Mouse (Mus musculus) mesoderm, embryonic 11.5 days (tissue): Measurements from ENCODE around the gene Ercc2.
A peak's percentile ranks its signal among the peaks of the same experiment; 100 is the strongest.

Source experiments
- DNase-seq: peaks from one replicate; pipeline ENCODE4 v3.0.0-alpha.2; 2012; ENCODE audit warnings: low read depth, low spot score

Gene Ercc2

DNA sequence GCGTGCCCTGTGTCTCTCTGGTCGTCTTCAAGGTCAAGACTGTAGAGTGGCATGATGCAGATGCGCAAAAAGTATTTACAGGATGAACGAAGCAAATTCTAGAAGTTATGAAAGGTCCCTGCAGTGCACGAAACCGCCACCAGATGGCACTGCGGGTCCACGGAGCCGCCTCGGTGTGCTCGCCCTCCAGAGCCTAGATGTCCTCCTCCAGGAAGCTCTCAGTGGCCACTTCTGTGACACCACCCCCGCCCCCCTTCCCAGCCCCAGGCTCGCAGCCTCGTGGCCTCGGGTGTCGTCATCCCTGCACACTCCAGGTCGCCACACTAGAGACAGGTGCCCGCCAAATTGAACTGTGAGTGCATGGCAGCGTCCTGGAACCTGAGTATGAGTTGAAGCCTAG lies 23.6 kb downstream of the Ercc2 start:
- peak; percentile 85 for DNase-seq

- no peak for DNase-seq
Measured at GRCm38 (mm10) chr7:19409753-19410152, 27.9 kb downstream of the Ercc2 start.

- no peak for DNase-seq
Measured at GRCm38 (mm10) chr7:19410766-19411344, 29.0 kb downstream of the Ercc2 start.

DNA sequence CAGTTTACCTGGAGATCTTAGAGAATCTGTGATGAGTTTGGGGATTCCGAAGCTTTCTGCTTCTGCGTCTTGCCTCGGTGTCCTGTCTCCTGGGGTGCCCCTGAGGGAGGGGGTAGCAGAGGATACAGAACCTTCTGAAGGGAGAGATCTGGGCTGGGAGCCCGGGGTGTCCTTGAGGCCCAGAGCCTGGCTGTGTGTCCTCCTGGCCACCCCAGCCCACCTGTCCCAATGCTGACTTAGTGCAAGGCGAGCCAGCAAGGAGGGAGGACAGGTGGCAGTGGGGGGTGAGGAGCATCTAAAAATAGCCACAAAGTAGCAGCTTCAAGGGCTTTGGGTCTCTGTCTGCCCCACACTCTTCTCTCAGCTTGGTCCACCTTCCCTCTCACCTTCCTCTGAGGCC lies 30.0 kb downstream of the Ercc2 start:
- DNase-seq: no peak

DNA sequence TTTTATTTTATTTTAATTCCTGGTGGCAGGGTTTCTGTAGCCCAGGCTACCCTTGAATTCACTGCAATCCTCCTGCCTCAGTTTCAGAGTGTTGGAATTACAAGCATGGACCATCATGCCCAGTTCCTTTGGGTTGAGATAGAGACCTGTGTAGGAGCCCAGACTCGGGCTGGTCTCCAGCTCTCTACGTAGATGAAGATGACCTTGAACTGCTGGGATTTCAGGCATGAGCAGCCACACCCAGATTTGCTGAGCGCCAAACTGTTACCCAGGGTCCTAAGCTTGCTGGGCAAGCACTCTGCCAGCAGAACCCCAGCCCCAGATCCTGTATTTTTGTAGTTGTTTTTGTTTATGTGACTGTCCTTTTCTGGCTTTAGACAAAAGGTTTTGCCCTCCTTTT lies 31.7 kb downstream of the Ercc2 start:
- DNase-seq: no peak

GRCm38 (mm10) chr7:19416590-19416989 lies 34.8 kb downstream of the Ercc2 start:
- DNase-seq: no peak

- no peak for DNase-seq
Measured at GRCm38 (mm10) chr7:19420121-19420520, 38.3 kb downstream of the Ercc2 start.

DNA sequence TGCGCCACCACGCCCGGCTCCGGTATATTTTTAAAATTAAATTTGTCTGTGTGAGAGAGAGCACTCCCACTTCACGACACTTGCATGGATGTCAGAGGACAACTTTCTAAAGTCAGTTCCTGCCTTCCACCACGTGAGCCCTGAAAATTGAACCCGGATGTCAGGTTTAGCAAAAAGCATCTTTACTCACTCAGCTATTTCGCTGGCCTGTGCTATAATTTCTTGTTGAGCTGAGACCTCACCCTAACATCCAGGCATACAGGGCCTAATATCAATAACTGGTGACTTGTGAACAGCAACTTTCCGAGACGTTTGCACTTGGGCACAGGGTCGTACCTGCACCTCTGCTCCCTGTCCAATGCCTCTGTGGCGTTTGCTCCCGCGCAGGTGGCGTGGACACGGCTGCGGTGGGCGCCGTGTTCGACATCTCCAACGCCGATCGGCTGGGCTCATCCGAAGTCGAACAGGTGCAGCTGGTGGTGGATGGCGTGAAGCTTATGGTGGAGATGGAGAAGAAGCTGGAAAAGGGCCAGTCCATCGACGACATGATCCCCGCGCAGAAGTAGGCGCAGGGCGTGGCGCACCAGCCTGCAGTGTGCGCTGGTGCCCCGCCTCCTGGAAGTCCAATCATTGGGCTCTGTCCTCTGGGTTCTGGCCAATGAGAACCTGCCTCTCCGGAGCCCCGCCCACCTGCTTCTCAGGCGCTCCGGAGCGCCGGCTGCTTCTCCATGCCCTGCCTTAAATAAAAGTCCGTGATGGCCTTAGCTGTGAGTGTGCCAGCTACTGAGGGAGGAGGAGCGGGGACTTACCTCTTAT lies 39.2 kb downstream of the Ercc2 start:
- peak; percentile 88 for DNase-seq

DNA sequence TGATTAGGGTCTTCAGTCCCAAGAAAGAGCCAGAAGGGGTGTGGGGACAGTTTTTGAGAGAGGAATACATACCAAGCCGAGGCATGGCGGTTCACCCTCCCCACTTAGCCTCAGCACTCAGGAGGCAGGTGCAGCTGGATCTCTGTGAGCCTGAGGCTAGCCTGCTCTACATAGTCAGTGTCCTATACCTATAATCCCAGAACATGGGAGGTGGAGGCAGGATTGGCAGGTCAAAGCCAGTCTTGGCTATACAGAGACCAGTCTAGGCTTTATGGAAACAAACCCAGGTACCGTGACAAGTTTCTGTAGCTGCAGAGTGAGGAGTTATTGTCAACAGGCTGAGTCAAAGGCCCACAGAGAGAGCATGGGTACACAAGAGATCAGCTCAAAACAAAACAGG lies 41.3 kb downstream of the Ercc2 start:
- DNase-seq: no peak

- DNase-seq: no peak
Measured at GRCm38 (mm10) chr7:19424051-19424450, 42.2 kb downstream of the Ercc2 start.

- DNase-seq: no peak
Measured at GRCm38 (mm10) chr7:19426349-19426748, 44.5 kb downstream of the Ercc2 start.

- DNase-seq: no peak
Measured at GRCm38 (mm10) chr7:19426888-19427287, 45.1 kb downstream of the Ercc2 start.

- no peak for DNase-seq
Measured at GRCm38 (mm10) chr7:19427999-19428650, 46.3 kb downstream of the Ercc2 start.

- DNase-seq: no peak
Measured at GRCm38 (mm10) chr7:19429726-19430125, 47.9 kb downstream of the Ercc2 start.

DNA sequence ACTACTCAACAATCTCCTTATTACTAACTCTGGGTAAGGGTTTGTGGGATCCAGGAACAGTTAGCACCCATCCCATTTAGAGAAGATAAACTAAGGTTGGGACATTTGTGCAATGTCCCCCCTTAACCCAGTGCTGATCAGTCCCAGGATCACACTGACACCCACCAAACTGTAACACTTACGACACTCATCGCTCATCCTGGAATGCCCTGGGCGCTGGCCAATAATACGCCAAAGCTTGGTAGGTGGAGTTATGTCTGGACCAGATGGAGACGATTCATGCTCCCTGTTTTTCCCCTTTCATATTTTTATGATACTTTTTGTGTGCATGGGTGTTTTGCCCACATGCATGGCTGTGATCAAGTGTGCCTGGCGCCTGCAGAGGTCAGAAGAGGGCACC lies 48.6 kb downstream of the Ercc2 start:
- no peak for DNase-seq

DNA sequence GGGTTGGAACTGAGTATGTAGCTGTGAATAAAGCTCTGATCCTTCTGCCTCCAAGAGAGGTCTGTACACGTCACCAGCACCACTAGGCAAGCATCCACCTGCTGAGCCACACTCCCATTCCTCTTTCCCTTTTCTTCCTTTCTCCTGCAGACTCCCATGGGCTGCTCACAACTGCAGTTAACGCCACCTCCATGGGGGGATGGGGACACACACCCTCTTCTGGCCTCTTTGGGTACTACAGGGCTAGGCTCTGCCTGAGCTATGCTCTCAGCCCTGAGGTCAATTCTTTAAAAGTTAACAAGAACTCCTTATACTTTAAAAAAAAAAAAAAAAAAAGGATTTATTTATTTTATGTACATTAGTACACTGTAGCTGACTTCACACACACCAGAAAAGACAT lies 50.7 kb downstream of the Ercc2 start:
- DNase-seq: no peak

DNA sequence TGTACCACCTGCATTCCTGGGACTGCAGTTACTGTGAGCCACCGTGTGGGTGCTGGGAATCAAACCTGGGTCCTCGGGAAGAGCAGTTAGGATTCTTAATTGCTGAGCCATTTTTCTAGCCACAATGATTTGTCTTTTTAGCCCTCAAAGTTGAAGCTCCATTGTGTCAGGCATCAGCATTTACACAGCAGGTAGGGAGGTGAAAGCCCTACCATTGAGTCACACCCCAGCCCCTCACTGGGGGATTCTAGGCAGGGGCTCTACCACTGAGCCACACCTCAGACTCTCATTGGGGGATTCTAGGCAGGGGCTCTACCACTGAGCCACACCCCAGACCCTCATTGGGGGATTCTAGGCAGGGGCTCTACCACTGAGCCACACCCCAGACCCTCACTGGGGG lies 54.5 kb downstream of the Ercc2 start:
- DNase-seq: no peak

DNA sequence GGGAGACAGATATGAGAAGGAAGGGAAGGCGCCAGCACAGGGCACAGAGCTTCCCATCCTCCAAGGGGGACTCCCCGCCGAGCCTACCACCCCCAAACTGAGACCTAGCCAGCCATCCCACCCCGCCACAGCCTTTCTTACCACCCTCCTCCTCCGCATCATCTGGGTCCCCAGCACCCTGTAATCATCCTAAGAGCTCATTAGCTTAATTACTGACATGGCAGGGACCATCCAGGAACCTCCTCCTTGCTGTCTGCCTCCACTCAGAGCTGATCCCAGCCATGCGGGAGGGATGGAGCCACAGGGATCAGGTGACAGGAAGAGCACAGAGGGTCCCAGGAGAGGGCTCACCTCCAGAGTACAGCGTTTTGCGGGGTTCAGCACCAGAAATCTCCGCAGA lies 55.2 kb downstream of the Ercc2 start:
- DNase-seq: no peak

DNA sequence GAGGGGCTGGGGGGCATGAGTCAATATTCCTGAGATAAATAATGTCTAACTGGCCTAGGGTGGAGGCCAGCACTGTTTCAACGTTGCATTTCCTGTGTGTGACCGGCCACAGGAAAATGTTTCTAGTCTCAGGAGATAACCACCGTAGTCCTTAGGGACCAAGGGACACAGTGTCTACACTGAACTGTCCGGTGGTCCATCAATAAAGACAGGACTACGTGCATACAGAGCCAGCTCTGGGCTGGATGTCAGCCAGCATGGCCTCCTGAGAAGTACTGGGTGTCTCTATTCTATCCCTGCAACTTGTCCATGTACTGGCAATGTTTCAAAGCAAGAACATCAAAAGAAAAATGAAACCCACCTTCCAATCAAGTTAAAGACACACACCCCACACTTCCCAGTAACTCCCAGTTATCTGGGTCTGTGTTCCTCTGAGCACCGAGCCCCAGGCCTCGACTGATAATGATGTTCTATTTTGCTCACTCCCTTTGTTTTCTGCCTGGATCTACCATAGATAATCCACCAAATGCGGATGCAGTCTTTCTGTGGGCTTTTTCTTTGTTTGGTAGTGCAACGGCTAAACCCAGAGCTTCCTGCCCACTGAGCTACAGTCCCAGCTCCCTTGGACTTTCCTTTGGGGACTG lies 59.8 kb downstream of the Ercc2 start:
- no peak for DNase-seq

- peak; percentile 81 for DNase-seq
Measured at GRCm38 (mm10) chr7:19443344-19443743, 61.5 kb downstream of the Ercc2 start.

GRCm38 (mm10) chr7:19444801-19445200 lies 63.0 kb downstream of the Ercc2 start:
- DNase-seq: no peak
